Mouse (Mus musculus): ENCODE results near the gene Hoxb6.

Gene Hoxb6

GRCm38 (mm10) chr11:96318368-96319070 is 26.2 kb downstream of the Hoxb6 start:
- no peak for DNase-seq

DNA sequence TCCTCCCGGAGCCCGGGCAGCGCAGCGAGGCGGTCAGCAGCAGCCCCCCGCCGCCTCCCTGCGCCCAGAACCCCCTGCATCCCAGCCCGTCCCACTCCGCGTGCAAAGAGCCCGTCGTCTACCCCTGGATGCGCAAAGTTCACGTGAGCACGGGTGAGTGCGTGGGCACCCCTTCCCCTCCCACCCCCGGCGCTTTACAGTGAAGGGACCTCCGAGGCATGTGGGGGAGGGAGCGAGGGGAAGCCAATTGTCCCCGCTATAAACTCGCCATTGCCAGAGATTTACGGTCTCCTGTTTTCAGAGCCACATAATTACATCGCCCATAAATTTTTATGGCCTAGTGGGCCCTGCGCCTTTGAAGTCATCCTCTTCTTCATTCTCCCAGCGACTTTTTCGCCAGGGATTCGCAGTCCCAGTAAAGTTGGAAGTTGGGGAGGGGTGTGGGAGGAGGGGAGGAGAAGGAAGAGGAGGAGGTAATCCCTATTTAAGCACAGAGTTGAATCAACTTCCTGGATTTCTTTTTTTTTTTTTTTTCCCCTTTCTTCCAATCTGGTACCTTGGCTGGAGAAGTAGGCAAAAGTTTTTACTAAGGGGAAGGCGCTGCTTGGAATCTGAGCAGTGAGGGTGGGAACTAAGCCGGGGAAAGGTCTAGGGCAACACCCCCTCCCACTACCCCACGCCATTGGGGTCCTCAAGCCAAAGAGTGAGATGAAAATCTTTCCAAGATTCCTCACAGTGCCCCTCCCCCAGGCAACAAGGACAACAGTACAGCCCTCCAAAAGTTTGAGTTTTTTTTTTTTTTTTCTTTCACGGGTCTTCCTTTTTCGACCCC is 27.0 kb downstream of the Hoxb6 start:
- no peak for DNase-seq

DNA sequence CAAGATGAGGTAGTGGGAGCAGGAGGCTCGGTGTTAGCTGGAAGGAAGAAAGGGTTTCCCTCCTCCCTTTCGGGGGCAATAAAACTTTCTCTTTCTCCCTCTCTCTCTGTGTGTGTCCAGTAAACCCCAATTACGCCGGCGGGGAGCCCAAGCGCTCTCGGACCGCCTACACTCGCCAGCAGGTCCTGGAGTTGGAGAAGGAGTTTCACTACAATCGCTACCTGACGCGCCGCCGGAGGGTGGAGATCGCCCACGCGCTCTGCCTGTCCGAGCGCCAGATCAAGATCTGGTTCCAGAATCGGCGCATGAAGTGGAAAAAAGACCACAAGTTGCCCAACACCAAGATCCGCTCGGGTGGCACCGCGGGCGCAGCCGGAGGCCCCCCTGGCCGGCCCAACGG is 27.6 kb downstream of the Hoxb6 start:
- no peak for DNase-seq

DNA sequence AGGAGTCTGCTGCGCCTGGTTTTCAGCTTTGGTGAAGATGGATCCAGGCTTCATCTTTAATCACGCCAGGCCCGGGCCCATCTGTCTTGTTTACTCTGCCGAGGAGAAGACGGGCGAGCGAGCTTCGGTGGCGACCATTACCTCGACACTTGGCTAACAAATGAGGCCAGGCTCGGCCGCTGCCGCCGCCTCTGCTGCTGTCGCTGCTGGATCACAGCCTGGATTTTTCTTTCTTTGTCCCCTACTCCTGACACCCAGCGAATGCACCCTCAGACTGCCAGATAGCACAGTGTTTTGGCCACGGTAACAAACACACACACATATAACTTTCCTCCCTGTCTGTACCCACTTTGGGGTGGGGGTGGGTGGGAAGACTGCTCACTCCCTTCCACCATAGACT is 28.4 kb downstream of the Hoxb6 start:
- DNase-seq: no peak

GRCm38 (mm10) chr11:96321846-96322245 is 29.6 kb downstream of the Hoxb6 start:
- DNase-seq: no peak

GRCm38 (mm10) chr11:96322738-96323137 is 30.5 kb downstream of the Hoxb6 start:
- no peak for DNase-seq

DNA sequence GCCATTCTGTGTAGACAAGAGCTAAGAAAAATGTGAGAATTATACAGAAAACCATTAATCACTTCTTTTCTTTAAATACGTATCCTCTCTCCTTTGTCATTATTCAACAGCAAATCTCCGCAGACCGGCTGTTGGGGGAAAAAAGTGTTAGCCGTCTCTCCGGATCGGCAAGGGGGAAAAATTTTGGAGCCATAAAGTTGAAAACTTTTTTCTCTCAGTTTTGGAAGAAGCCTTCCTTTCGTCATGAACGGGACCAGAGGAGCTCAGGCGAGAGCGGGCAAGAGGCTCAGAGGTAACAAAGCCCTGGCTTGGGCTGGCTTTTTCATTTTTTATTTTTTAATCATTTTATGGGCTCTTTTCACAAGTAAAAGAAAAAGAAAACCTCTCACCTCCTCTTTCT is 30.9 kb downstream of the Hoxb6 start, which contains the start of gene Hoxb3:
Gene Hoxb3 (plus strand): TSS at position 173 of the 400 bp plus-strand sequence.
- DNase-seq: no peak

DNA sequence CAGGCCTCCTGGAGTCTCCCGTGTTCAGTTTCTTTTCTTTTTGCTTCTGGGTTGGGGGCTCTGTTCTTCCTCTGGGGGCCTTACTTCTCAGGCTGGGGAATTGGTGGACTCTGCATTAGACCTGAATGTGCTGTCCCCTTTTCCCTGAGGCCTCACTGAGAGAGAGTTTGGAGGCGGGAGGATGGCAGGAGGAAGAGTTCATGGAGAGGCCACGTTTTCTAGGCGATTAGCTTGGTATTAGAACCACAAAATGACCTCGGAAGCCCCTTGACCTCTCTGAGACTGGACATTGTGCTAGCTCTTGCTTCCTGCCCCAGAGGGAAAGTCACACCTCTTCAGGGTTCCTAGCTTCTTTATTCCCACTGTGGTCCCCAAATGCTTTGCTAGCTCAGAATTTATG is 31.8 kb downstream of the Hoxb6 start:
- DNase-seq: no peak

GRCm38 (mm10) chr11:96324965-96325364 is 32.7 kb downstream of the Hoxb6 start:
- DNase-seq: no peak

- DNase-seq: no peak
These were observed 33.5 kb downstream of the Hoxb6 start for GRCm38 (mm10) chr11:96325747-96326212.

GRCm38 (mm10) chr11:96326705-96327104 is 34.4 kb downstream of the Hoxb6 start:
- DNase-seq: no peak

GRCm38 (mm10) chr11:96327122-96327521 is 34.8 kb downstream of the Hoxb6 start:
- DNase-seq: no peak

- no peak for DNase-seq
These were observed 35.5 kb downstream of the Hoxb6 start for GRCm38 (mm10) chr11:96327750-96328149.

GRCm38 (mm10) chr11:96328605-96329004 is 36.3 kb downstream of the Hoxb6 start:
- no peak for DNase-seq

DNA sequence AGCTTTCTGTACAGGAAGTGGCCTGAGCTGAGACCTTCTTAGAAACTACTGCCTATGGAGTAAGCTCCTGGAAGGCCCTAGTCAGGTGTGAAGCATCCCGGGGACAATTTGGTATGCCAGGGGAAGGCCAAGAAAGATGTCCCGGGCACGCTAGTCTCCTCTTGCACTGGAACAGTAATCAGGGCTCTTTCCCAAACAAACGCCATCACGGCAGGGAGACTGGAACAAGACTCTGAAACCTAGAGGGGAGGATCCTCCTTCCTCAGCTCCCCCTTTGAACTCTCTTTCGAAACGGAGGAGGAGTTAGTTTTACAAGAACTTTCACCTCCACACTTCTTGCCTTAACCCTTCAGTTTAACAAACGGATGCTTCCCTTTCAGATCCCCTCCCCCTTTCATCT is 39.8 kb downstream of the Hoxb6 start:
- DNase-seq: no peak

DNA sequence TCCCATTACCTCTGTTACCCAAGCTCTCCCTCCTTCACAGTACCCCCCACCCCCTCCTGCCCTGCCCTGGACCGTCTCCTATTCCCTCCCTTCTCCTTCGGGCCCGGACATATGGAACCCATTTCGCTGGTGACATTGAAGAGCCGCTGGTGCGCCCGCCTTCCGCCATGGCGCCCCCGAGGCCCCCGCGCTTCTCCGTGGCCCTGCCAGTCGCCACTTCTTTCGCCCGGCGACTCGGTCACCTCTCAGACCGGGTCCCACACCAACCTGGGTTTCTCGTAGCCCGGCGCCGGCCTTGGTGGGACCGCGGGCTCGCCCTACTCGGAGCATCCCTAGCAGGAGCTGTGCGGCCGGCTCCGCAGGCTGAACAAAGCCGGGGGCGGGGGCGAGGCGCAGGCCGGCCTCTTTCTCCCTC is 40.3 kb downstream of the Hoxb6 start:
- DNase-seq: no peak

DNA sequence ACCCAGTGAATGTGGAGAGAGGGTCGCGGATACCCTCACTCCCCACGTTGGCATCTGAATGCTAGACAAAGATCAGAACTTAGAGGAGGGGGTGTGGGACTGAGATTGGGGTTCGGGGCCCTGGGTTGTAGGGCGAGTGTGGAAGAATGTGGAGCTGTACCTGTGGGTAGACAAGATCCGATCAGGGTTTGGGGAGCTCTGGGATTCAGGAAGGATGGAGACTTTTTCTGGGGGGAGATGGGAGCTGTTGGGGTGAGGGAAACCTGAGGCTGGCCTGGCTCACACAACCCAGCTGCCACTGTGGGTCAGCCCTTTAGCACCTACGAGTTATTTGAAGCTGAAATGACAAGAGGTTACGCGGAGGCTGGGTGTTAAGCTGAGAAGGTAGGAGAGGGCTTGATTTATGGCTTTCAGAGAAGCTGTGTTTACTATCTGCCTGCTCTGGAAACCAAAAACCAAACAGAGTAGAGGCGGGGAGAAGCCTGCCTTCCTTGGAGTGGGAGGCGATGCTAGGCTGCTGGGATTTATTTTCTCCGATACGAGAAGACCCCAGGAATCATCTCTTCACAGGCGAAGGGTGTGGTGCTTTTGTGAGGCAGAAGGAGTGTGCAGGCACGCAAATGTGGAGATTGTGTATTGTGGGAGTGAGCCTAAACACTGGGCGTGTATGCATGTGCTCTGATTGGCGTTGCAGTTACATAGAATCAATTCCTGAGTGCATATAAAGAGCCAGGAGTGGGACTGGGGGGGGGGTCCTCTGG is 41.1 kb downstream of the Hoxb6 start:
- DNase-seq: no peak

- DNase-seq: no peak
These were observed 41.7 kb downstream of the Hoxb6 start for GRCm38 (mm10) chr11:96334002-96334364.

GRCm38 (mm10) chr11:96334998-96335397 is 42.7 kb downstream of the Hoxb6 start:
- DNase-seq: no peak

DNA sequence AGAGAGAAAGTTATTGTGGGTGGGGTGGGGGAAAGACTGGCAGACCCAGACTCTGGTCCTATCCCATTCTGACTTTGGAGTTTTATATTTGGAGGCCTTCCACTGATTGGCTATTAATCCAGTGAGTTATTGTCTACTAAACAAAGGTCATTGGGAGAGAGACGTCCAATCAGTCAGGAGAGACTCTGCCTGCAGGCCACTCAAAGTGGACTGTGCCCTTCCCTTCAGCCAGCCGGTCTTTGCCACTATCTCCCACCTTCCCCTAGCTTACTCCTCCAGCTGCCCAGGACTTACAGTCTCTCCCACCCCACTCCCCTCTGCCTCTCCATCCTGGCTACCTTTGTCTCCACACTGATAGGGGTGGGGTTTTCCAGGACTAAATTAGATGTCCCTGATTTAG is 44.3 kb downstream of the Hoxb6 start:
- no peak for DNase-seq

GRCm38 (mm10) chr11:96337026-96337425 is 44.8 kb downstream of the Hoxb6 start:
- no peak for DNase-seq

DNA sequence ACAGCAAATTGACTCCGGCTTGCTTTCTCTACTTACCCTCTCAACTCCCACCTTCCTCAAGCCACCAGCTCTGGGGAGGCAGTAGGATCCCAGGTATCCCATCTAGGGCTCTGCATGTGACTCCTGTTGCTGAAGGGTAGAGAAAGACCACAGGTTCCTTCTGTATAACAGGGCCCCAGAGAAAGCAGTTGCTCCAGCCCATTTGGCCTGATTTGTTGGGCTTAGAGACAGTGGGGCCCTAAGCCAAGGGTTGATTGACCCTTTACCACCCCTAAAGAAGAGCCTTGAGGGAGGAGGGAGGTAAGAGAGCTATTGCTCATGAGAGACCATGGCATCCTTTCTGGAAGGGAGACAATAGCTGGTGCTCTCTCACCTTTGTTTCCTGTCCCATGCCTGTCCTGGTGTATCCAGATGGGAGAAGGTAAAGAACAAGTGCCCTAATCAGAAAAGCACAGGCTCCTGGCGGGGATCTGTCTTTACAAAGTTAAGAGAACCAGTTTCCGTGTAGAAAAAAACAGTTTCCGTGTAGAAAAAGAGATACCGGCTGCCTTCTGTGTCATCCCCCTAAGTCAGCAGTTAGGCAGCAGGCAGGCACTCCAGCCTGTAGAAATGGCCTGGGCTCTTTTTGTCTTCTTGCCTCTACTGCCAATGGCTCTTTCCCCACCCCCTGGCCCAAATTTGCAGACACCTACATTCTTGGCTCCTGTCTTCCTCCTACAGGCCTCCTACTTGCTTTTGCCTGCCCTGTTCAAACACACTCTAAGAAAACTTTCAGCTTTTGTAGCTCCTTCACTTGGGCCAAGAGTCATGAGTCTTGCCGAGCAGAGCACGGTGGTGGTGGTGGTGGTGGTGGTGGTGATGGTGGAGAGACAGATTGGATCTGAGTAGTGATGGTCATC is 46.9 kb downstream of the Hoxb6 start:
- no peak for DNase-seq
